Mouse (Mus musculus) ZHBTc4 (cell line): ENCODE measurements at regions not wholly inside any gene's neighbourhood (a gene's known extent, or its start where the extent isn't known, plus 50 kb on each side); places are given as distances from the start of the nearest gene placed in this dataset.

Experiments used
- DNase-seq: peaks from one replicate; pipeline ENCODE4 v3.0.0-alpha.2; 2011; ENCODE audit warnings: low read depth, low spot score

DNA sequence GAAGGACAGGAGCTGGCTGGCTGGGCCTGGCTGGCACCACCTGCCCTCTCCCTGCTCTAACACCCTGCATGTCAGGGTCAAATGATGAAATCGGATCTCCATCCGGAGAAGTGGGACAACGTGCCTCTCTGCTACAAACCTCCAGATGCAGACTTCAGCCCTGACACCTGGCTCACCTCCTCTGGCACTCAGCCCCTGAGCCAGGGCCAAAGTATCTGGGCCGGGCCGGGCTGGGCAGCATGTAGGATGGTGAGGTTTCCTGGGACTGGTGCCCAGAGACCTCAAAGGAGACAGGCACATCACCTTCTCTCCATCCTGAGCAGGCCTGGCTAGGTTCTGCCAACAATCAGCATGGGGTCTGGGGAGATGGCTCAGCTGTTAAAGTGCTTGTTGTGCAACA, 113.5 kb downstream of the Tfcp2l1 start:
- DNase-seq: no peak

DNA sequence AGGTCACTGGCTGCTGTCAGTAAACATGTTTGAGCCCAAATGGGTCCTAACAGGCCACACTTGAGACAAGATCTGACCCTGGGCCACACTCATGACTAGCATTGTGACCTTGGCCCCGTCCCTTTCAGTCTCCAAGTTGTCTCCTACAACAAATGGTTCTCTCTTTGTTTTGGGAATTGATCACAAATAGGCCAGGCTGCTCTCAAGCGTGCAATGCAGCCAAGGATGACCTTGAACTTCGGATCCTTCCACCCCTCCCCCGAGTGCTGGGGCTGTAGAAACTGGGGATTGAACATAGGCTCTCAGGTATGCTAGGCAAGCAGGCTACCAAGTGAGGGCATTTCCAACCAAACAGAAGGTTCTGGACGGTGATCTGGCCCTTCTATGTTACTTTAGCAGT, 120.5 kb downstream of the Tfcp2l1 start:
- no peak for DNase-seq

GRCm38 (mm10) chr1:118752869-118753268, 125.1 kb downstream of the Tfcp2l1 start:
- DNase-seq: no peak

DNA sequence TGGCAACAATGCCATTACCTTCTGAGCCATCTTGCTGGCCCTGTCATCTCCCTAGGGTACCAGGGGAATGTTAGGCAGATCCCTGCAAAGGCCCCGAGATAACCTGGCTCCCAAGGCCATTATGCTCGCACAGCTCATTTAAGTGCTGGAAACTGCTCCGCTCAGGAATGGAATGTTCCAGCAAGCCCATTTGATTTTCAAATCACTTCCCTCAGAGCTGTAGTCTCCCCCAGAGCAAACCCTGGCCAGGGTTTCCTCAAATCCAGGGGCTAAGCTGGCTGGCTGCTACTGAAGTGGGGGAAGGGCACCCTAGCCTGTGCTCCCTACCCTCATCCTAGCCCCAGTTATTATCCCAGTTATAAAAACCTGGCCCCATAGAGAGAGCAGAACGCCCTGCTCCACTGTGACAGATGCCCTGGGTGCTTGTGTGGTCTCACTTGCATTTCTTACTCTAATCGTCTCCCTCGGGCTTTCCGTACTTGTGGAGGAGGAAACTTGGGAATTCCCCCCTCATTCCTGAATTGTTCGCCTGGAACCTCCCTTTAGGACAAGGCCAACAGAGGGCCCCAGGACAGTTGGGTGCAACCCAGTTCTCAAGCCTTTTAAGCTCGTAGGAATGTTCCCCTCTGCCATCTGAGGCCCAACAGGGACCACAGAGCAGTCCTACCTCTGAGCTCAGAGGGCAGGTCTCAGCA, 128.6 kb downstream of the Tfcp2l1 start:
- peak; percentile 45 for DNase-seq

GRCm38 (mm10) chr1:118757340-118758030, 129.7 kb downstream of the Tfcp2l1 start:
- peak; percentile 73 for DNase-seq

DNA sequence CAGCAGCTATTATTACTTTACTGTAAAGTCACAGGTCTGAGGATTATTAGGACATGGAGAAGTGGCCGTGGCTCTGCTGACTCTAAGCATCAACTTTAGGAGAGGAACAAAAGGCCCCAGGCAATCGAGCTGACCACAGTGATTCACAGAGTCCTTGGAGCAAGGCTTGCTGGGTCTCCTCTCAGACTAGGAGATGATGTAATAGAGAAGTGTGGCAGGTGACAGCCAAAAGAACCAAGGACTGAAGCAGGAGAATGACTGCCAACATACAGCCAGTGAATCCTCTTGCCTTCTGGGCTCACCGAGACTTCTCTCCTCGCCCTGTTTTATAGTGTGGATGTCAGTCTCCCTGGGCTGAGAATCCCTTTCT, 130.3 kb downstream of the Tfcp2l1 start:
- no peak for DNase-seq

DNA sequence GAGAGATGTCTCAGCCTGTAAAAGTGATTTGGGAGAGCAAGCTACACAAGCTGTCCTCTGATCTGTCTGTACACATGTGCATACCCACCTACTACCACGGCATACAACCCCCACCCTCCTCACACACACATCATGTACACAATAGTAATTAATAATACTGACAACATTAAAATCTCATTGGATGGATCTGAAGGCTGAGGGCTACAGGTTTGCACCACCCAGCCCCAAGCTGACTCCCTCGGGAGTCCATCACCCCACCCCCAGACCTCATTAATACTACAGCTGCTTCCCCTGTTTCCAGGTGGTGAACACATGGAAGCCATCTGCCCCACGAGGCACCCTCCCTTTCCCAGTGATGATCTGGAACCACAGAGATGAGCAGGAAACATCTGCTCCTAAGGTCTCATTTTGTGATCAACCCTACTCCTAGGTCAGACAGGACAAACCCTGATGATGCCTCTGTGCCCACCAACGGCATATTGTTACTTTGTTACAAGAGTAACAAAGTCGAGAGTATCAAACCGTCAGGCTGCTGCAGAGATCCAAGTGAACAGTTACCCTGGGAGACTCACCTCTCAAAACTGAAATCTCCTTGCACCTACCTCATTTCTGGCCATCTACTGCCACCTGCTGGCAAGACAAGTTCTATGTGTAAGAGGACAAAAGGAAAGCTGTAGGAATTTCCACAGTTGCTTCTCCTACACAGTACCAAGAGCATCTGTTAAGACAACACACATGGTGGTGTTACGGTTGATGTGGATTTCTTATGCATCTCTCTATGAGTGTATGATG, 131.6 kb downstream of the Tfcp2l1 start:
- DNase-seq: peak; percentile 90

GRCm38 (mm10) chr1:118765525-118765924, 137.8 kb downstream of the Tfcp2l1 start:
- DNase-seq: no peak

- peak; percentile 67 for DNase-seq
Measured at GRCm38 (mm10) chr1:118768831-118769230, 141.1 kb downstream of the Tfcp2l1 start.

- peak; percentile 93 for DNase-seq
Measured at GRCm38 (mm10) chr1:118772261-118772660, 144.5 kb downstream of the Tfcp2l1 start.

DNA sequence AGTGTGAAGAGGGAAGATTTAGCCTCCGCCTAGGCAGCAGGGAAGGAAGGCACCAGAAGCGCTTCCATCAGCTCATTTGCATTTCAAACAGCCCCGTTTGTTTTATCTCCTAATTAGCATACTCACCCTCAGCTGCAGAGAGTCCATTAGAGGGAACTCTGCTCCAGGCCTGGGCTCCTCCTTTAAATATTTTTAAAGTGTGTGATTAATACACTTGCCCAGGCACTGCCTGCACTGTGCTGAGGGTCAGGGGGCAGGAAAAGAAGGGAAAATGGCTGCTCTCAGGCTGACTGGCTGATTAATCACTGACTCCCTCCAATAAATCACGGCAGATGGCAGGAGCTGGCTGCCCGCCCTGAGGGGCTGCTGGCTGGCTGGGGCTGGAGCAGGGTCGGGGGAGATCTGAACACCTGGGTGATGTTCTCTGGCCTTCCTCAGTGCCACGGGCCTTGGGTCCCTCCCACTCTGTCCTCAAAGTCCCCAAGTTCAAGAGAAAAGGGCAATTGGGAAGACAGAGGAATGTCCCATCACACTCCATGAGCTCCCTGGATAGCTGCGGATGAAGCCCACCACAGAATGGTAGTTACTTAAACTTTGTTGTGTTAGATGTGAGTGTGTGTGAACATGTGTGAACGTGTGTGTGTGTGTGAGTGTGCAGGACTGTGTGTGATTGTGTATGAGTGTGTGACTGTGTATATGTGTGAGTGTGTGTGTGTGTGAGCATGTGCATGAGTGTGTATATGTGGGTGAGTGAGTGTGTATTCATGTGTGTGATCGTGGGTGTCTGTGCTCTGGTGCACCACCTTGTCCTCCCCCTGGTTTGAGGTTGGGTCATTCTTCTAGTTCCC, 149.1 kb downstream of the Tfcp2l1 start:
- peak; percentile 68 for DNase-seq
